Mouse (Mus musculus) intestine, postnatal 0 days (tissue): ENCODE measurements around the gene Fgfr2. TPM values are rescaled to one million over a fixed set of nuclear protein-coding genes. Genes with fewer than 3 reads are reported as not detected.

Experiments used
- ATAC-seq: fragments of 200-750 bp; cut with Nextera tagmentation; 2 replicates; pipeline ENCODE4 v1.8.0; 2017; ENCODE audit warnings: mild to moderate bottlenecking, moderate TSS enrichment, moderate library complexity
- H3K27ac ChIP-seq: fragments of 300-500 bp; sonication (generic); 2 replicates; pipeline ENCODE4 v1.5.1; 2014; ENCODE audit warnings: mild to moderate bottlenecking, low read depth, low read length, moderate library complexity
- H3K27me3 ChIP-seq: fragments of 300-500 bp; sonication (generic); replicated peaks from 2 replicates; pipeline ENCODE4 v1.6.1; 2014; ENCODE audit warnings: low read length, mixed read lengths; ENCODE audit not compliant: control insufficient read depth, insufficient read depth
- H3K36me3 ChIP-seq: fragments of 300-500 bp; sonication (generic); 2 replicates; pipeline ENCODE4 v1.6.1; 2014; ENCODE audit warnings: mild to moderate bottlenecking, moderate library complexity; ENCODE audit not compliant: control insufficient read depth, insufficient read depth
- H3K4me1 ChIP-seq: fragments of 300-500 bp; sonication (generic); replicated peaks from 2 replicates; pipeline ENCODE4 v1.6.1; 2014; ENCODE audit warnings: antibody characterized with exemption, low read length, mixed read lengths; ENCODE audit not compliant: control insufficient read depth, insufficient read depth
- H3K4me2 ChIP-seq: fragments of 300-500 bp; sonication (generic); replicated peaks from 2 replicates; pipeline ENCODE4 v1.6.1; 2014; ENCODE audit warnings: low read depth, mild to moderate bottlenecking, moderate library complexity
- H3K4me3 ChIP-seq: fragments of 300-500 bp; sonication (generic); 2 replicates; pipeline ENCODE4 v1.5.1; 2014; ENCODE audit warnings: low read depth, low read length
- H3K9ac ChIP-seq: fragments of 300-500 bp; sonication (generic); 2 replicates; pipeline ENCODE4 v1.6.1; 2014; ENCODE audit warnings: mild to moderate bottlenecking, low read depth, low read length
- H3K9me3 ChIP-seq: fragments of 300-500 bp; sonication (generic); 2 replicates; pipeline ENCODE4 v1.6.1; 2016; ENCODE audit warnings: mixed run types; ENCODE audit not compliant: control insufficient read depth
- CTCF ChIP-seq: sonication (generic); IDR thresholded peaks from 2 replicates; pipeline ENCODE4 v1.5.1; 2016; ENCODE audit warnings: low read depth, mild to moderate bottlenecking, control low read depth, antibody characterized with exemption, moderate library complexity
- WGBS: fragments of 180-500 bp; shearing (Covaris S2); extraction: QIAGEN DNeasy Blood & Tissue Kit; methylation state at CpG from one replicate; pipeline ENCODE4 v1.1.7; 2014; 5-methylcytosine and 5-hydroxymethylcytosine counted together
- polyA plus RNA-seq: library from polyadenylated mRNA; unstranded; fragments of >200 nt; fragmentation: Nextera tagmentation; extraction: Ambion mirVana; gene quantifications from 2 replicates; pipeline ENCODE4 v1.2.1, GENCODE M21; 2015

Gene Fgfr2
- polyA plus RNA-seq, 1 experiment from 2014 or later: 29.5 TPM

DNA sequence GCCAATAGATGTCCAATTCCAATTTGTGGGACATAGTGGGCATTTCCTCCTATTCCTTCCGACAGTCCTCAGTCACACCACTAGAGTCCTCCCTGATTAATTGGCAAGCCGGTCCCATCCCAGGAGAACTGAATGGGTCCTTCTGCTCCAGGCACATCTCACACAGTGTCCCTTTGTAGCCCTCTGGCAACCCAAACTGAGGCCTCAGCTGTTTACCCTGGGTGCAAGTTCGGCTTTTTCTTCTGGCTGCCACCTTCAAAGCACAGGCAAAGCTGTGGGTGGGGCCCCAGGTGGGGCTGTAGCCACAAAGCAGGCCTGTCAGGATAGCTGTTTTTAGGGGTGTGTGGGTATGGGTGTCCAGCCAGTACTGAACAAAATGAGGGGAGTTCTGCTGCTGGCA, 576.0 kb downstream of the Fgfr2 start:
- Histone ChIP-seq H3K4me2 (no peak overlapping the region), H3K9ac (no peak overlapping the region), H3K4me3 (no peak overlapping the region), H3K4me1 (no peaks in the 10 kb centered on the region), H3K9me3 (no peaks in the 10 kb centered on the region), H3K36me3 (no peaks in the 10 kb centered on the region), H3K27me3 (no peaks in the 10 kb centered on the region), H3K27ac (no peak overlapping the region)
- ATAC-seq: no peak
- 81% methylated on average over 3 of the region's 3 CpGs for WGBS
- no peak for TF ChIP-seq CTCF

GRCm38 (mm10) chr7:132542427-132542826, 580.7 kb downstream of the Fgfr2 start:
- ATAC-seq: no peak
- WGBS: 43% methylated on average over 4 of the region's 4 CpGs

GRCm38 (mm10) chr7:132541566-132541965, 581.6 kb downstream of the Fgfr2 start:
- no peak for TF ChIP-seq CTCF
- Histone ChIP-seq H3K4me1 (no peaks in the 10 kb centered on the region), H3K4me2 (no peak overlapping the region), H3K9ac (no peak overlapping the region), H3K27me3 (no peaks in the 10 kb centered on the region), H3K9me3 (no peaks in the 10 kb centered on the region), H3K36me3 (no peaks in the 10 kb centered on the region), H3K4me3 (no peak overlapping the region), H3K27ac (no peak overlapping the region)
- ATAC-seq: no peak
- 53% methylated on average over 3 of the region's 3 CpGs for WGBS

More at GRCm38 (mm10) chr7:132542427-132542826, 580.7 kb downstream of the Fgfr2 start:
- Histone ChIP-seq H3K27me3 (no peaks in the 10 kb centered on the region), H3K9me3 (no peaks in the 10 kb centered on the region), H3K4me1 (no peaks in the 10 kb centered on the region), H3K36me3 (no peaks in the 10 kb centered on the region), H3K4me3 (no peak overlapping the region), H3K27ac (no peak overlapping the region), H3K4me2 (no peak overlapping the region), H3K9ac (no peak overlapping the region)
- TF ChIP-seq CTCF: no peak

- WGBS: 74% methylated on average over 4 of the region's 4 CpGs
- no peak for ATAC-seq
- Histone ChIP-seq H3K27ac (no peak overlapping the region), H3K9ac (no peak overlapping the region), H3K4me3 (no peak overlapping the region), H3K36me3 (no peaks in the 10 kb centered on the region), H3K9me3 (no peaks in the 10 kb centered on the region), H3K27me3 (no peaks in the 10 kb centered on the region), H3K4me2 (no peak overlapping the region), H3K4me1 (no peaks in the 10 kb centered on the region)
- no peak for TF ChIP-seq CTCF
Observed at GRCm38 (mm10) chr7:132540597-132540996, 582.6 kb downstream of the Fgfr2 start.

GRCm38 (mm10) chr7:132529206-132529605, 593.9 kb downstream of the Fgfr2 start:
- peak; percentile 41; the same call in 1 of the 2 replicates for ATAC-seq
- 0 out of 2 replicates have a peak, but pooled peaks cover 9% of the 10 kb centered on the region for H3K4me1 ChIP-seq
- no peak overlapping the region for H3K9ac ChIP-seq
- 62% methylated on average over 3 of the region's 3 CpGs for WGBS
- no peaks in the 10 kb centered on the region for H3K27me3 ChIP-seq
- no peak overlapping the region for H3K4me3 ChIP-seq
- no peak overlapping the region for H3K4me2 ChIP-seq
- H3K9me3 ChIP-seq: no peaks in the 10 kb centered on the region
- no peaks in the 10 kb centered on the region for H3K36me3 ChIP-seq
- H3K27ac ChIP-seq: no peak overlapping the region
- no peak for TF ChIP-seq CTCF

DNA sequence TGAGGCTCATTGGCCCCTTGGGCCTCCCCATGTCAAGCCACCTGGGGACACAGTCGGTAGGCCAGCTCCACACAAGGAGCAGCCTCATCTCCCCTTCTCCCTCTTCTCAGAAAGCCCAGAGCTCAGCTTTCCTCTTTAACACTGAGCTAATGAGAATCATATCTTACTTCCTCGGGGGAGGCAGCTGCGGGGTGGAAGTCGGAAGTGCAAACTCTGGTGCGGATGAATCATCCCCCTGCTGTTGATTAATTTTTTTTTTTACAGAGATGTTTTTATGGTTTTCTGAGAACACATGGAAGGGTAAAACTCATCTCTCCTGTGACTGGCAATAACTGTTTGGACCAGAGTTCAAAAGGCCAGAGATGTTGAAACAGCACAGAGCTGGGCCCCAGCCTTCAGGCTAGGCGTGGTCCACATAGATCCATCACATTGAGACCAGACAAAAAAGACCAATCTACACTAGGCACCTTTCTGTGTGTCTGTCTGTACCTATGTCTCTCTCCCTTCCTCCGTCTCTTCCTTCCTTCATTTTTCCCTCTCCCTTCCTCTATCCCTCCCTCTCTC, 609.6 kb downstream of the Fgfr2 start:
- no peak overlapping the region for H3K9ac ChIP-seq
- H3K9me3 ChIP-seq: no peaks in the 10 kb centered on the region
- 29% methylated on average over 7 of the region's 7 CpGs for WGBS
- no peak overlapping the region for H3K27ac ChIP-seq
- H3K27me3 ChIP-seq: no peaks in the 10 kb centered on the region
- no peak overlapping the region for H3K4me3 ChIP-seq
- H3K4me2 ChIP-seq: no peak overlapping the region
- H3K4me1 ChIP-seq: peaks cover 12% of the 10 kb centered on the region; the same call in 1 of the 2 replicates
- TF ChIP-seq CTCF: no peak
- ATAC-seq: peak; percentile 94
- H3K36me3 ChIP-seq: no peaks in the 10 kb centered on the region
